Mouse (Mus musculus) kidney, adult 11 months (tissue): ENCODE data around the gene Ddx10.

ENCODE experiments used
- DNase-seq: peaks from one replicate; pipeline ENCODE4 v3.0.0; 2022

Gene Ddx10

DNA sequence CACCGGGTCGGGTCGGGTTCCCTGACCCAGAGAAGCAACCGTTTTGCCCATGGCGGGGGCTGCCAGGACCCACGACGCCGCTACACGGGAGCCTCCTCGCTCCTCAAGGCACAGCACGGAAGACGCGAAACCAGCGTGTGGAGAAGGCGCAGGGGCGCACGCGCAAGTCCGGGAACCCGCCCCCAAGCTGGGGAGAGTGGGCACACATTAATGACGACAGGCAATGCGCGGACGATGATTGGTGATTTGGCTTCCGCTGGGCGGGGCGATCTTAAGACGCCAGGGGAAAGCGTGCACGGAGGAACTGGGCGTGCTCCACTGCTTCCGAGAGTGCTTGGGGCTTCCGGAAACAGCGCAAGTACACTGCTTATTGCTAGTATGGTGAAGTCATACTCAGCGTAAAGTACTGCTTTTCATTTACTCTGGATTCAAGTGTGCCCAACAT, at the start of gene Ddx10:
Ddx10 (minus strand) TSS at position 101 of the 445 bp plus-strand sequence.
- DNase-seq, result peak; percentile 98

- no peak for DNase-seq
Observed at GRCm38 (mm10) chr9:53292833-53293232, 45.0 kb upstream of the Ddx10 start.

DNA sequence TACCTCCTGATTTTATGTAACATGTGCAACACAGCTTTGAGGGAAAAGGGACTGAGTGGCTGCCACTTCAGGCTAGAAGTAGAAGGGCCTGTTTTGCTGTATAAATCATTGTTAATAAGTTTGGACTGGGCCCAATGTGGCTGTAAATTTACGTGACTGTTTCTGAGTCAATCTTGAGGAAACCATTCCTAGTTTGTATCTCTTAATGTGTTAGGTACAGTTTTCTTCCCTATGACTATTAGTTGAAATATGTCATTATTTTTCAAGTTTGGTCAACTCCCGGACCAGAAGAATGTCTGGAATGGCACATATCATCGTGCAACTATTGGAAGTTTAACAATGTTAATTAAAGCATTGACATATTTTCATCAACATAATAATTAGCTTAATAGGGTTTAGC, 42.2 kb upstream of the Ddx10 start:
- DNase-seq, result no peak

- no peak for DNase-seq
Observed at GRCm38 (mm10) chr9:53286793-53287192, 38.9 kb upstream of the Ddx10 start.

DNA sequence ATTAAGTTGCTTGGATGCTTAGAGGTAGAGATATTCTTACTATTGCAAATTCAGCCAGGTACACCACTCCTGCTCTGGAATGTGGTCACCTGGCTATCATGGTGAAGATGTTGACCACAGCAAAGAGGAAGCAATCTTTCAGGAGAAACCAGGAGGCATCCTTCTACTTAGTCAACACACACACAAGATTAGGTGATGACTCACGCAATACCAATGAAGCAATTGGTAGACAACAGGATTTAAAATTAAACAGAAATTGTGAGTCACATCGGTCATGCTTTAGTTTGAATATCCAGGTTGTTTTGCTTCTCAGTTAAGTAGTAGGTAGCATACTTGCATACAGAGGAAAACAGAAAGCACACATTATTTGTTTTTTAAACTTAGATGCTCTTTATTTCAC, 31.1 kb upstream of the Ddx10 start:
- DNase-seq, result no peak

- no peak for DNase-seq
Observed at GRCm38 (mm10) chr9:53276381-53276780, 28.5 kb upstream of the Ddx10 start.

GRCm38 (mm10) chr9:53272714-53273113, 24.9 kb upstream of the Ddx10 start:
- DNase-seq, result no peak

GRCm38 (mm10) chr9:53272207-53272606, 24.4 kb upstream of the Ddx10 start:
- DNase-seq, result no peak

GRCm38 (mm10) chr9:53271281-53272022, 23.6 kb upstream of the Ddx10 start:
- no peak for DNase-seq

- DNase-seq, result no peak
Observed at GRCm38 (mm10) chr9:53269466-53269755, 21.6 kb upstream of the Ddx10 start.

DNA sequence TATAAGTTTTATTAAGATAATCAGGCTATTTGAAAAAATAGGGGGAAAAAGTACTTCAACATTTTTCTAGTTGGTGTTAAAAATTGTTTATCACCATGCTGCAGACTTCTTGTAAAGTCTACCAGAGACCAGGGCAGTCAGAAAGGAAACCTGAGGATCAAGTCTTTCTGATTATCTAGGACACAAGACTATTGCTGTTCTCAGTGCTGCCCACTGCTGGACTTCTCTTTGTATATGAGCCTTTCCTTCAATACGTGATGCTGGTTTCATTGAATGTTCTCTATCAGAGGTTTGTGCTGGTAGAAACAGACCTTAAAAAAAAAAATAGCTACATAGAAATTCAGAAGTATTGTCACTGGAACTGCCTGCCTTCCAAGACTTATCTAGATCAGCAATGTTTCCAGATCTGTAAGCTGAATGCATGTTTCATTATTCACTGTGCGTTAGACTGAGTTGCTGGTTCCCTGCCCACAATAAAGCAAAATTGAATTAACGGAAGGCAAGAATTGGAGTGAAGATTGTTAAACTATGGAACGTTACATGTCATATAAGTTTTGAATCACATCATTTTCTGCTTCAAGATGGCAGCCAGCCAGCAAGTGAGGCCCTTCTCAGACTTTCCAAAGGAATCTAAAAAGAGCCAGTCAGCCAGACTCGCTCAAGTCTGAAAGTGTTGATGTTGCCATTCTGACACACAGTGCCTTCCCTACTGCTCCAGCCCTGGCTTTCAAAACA, 21.0 kb upstream of the Ddx10 start:
- DNase-seq, result no peak

GRCm38 (mm10) chr9:53268036-53268435, 20.2 kb upstream of the Ddx10 start:
- DNase-seq, result no peak

DNA sequence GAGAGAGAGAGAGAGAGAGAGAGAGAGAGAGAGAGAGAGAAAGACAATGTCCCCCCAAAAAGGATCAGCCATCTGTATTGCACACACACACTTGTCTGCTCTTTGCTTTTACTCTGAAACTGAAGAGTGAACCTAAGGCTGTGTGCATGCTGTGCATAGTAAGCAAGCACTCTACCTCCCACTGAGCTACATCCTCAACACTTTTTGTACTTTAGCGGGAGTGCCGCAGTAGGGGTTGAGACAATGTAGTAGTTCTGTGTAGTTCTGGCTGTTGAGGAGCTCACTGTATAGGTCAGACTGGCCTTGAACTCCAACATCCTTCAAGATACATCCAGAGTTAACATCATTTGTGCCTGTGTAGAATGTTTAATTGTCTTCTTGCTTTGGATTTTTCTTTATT, 17.7 kb upstream of the Ddx10 start:
- DNase-seq, result no peak

DNA sequence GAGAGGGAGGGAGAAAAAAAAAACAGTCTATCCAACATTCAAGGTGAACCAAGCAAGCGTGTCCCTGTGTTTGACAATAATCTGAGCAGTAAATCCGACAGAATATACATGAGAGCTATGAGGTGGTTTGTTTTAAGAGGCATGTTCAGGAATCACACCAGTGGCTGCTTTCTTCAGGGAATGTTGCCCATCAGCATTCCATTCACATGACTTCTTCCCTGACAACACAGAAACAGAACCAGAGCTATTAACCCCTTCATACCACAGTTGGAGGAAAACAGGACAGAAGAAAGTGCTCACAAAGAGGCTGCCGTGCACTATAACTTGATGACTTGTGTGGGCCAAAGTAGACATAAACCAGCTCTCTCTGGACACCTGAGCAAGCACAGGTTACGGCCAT, 16.5 kb upstream of the Ddx10 start:
- peak; percentile 26 for DNase-seq

DNA sequence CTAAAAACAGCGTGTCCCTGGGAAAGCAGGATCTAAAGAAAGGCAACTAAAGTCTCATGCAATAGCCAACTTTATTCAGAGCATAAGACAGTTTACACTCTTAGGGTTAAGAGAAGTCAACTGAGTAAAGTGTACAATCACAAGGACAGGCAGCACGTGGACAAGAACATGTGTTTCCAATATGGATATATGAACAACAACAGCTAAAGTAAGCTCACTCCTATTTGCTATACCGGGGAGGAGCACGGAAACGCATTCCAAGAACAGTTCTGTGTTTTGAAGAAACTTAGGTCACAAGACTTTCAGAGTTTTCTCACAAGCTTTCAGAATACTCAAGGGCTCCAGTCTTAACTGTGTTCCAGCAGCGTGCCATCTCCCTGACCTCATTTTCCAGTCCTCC, 10.3 kb upstream of the Ddx10 start:
- DNase-seq, result no peak

GRCm38 (mm10) chr9:53257772-53258171, 9.9 kb upstream of the Ddx10 start:
- DNase-seq, result no peak

DNA sequence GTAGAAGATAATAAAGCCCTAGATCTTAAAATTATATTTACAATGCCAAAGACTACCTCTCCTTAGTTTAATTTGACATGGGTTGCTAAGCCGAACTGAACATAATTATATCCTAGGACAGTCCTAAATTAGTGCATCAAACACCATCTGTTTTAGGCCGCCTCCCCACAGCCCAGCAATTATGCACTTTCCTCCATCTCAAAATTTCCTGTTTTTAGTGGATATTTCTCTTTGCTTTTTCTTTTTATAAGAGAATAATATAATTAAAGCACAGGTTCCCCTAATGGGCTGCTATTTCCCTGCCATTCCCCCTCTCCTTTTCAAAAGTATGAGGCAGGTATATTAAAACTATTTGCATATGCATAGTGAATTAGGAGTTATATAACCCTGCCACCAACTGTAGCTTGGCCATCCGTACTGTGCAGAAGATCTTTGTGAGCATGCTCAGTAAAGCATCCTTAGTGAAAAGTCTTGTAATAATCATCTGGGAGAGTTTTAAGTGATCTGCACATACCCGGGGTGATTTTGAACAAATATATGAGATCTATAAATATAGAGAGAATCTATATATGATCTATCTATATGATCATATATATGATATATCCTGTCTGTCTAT, 8.9 kb upstream of the Ddx10 start:
- DNase-seq, result no peak

- DNase-seq, result peak; percentile 64
Observed at GRCm38 (mm10) chr9:53254368-53254767, 6.5 kb upstream of the Ddx10 start.

GRCm38 (mm10) chr9:53247516-53247915, 337 bp downstream of the Ddx10 start:
- peak; percentile 9 for DNase-seq

- no peak for DNase-seq
Observed at GRCm38 (mm10) chr9:53218181-53218580, 29.7 kb downstream of the Ddx10 start.

- no peak for DNase-seq
Observed at GRCm38 (mm10) chr9:53208283-53208682, 39.6 kb downstream of the Ddx10 start.

- no peak for DNase-seq
Observed at GRCm38 (mm10) chr9:53174590-53174989, 73.3 kb downstream of the Ddx10 start.

DNA sequence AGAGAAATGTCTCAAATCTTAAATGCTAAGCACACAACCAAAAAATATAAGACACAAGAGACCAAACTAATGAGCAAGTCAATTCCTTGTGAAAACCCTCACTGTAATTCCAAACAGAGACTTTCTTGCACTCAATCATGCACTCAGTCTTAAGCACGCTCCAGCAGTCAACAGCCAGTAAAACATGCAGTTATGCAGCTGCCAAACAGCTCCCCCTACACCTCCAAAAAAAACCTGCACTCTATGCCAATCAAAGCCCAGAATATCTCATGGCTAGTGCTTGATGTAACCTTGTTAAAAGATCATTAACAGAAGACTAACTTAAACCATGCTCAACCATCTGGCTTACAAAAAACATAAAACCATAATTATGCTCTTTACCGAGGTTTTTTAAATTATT, 74.6 kb downstream of the Ddx10 start:
- peak; percentile 5 for DNase-seq

DNA sequence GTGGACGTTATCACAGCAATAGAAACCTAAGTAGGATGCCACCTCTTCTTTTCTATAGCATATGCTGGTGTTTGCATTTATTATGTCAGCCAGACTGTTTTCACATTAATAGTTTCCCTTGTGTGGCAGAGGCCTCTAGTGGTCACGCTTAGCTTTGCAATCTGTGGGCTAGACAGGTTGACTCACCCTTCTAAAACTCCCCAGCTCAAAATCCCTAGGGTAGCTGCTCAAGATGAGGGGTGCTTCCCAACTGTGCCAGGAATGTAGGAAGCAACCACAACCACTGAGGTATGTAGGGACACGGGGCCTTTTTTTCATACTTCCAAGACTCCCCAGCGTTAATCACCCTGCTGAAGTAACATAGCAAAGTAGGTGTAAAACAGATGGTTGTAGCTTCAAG, 103.6 kb downstream of the Ddx10 start:
- peak; percentile 18 for DNase-seq
